Mouse (Mus musculus) testis, adult 2 months (tissue): ENCODE results near the gene Clec4a1.

Experiments
- CTCF ChIP-seq: fragments of 200-500 bp; IDR thresholded peaks from 2 replicates; pipeline ENCODE4 v1.5.1; 2012; ENCODE audit warnings: low read depth, mild to moderate bottlenecking, inconsistent platforms, low read length, moderate library complexity; ENCODE audit not compliant: control insufficient read depth, insufficient read depth, insufficient replicate concordance
- POLR2A ChIP-seq: fragments of 200-500 bp; IDR thresholded peaks from 2 replicates; pipeline ENCODE4 v1.6.1; 2012; ENCODE audit warnings: low read depth, mild to moderate bottlenecking, inconsistent platforms, low read length, moderate library complexity; ENCODE audit not compliant: control insufficient read depth

- TF ChIP-seq CTCF (no peak), POLR2A (no peak)
These were observed 40.4 kb upstream of the Clec4a1 start for GRCm38 (mm10) chr6:122881287-122881686.
